Mouse (Mus musculus) gastrocnemius, postnatal 4 days (tissue): ENCODE results near the gene Wdr18. TPM values are rescaled to one million over a fixed set of nuclear protein-coding genes. Genes with fewer than 3 reads are reported as not detected.

ENCODE experiments used
- total RNA-seq, 2 experiments: library from RNA; stranded (reverse); gene quantifications; 2 replicates each; pipeline ENCODE4 v1.2.3; 2021

Gene Wdr18
- total RNA-seq, 2 experiments from 2014 or later: 27.7 to 28.3 TPM

Other genes starting within 250 kb of the Wdr18 start
- under 1 TPM; 0.96 TPM for gene Hcn2, start 243.5 kb upstream of the Wdr18 start, total RNA-seq
- 10 to 100 TPM; 25.5 to 27.8 TPM for gene Polrmt, start 213.6 kb upstream of the Wdr18 start, total RNA-seq
- gene Fgf22, start 205.1 kb upstream of the Wdr18 start, total RNA-seq: not detected
- gene Rnf126, start 193.2 kb upstream of the Wdr18 start, total RNA-seq: 10 to 100 TPM; 45.0 to 52.5 TPM
- gene Fstl3, start 182.9 kb upstream of the Wdr18 start, total RNA-seq: 1 to 10 TPM; 1.1 to 2.1 TPM
- gene Prss57, start 169.2 kb upstream of the Wdr18 start, total RNA-seq: not detected
- gene Palm, start 166.6 kb upstream of the Wdr18 start, total RNA-seq: 10 to 100 TPM; 42.1 to 50.8 TPM
- gene Misp, start 139.2 kb upstream of the Wdr18 start, total RNA-seq: under 1 TPM in 1 of 2 experiments, not detected in 1; 0.42 TPM
- gene Ptbp1, start 105.7 kb upstream of the Wdr18 start, total RNA-seq: 100 to 1,000 TPM; 167 to 170 TPM
- gene Prtn3, start 85.7 kb upstream of the Wdr18 start, total RNA-seq: under 1 TPM in 1 of 2 experiments, not detected in 1; 0.47 TPM
- gene Plppr3, start 85.5 kb upstream of the Wdr18 start, total RNA-seq: 1 to 10 TPM; 1.2 to 1.3 TPM
- under 1 TPM in 1 of 2 experiments, not detected in 1; 0.29 TPM for gene Elane, start 73.9 kb upstream of the Wdr18 start, total RNA-seq
- gene Cfd, start 69.3 kb upstream of the Wdr18 start, total RNA-seq: 100 to 1,000 TPM in 1 of 2 experiments, 10 to 100 TPM in 1; 85.8 to 154 TPM
- 10 to 100 TPM; 39.4 to 41.1 TPM for gene Med16, start 51.2 kb upstream of the Wdr18 start, total RNA-seq
- gene Gm26602, start 49.3 kb upstream of the Wdr18 start, total RNA-seq: not detected
- gene Kiss1r, start 43.2 kb upstream of the Wdr18 start, total RNA-seq: under 1 TPM; 0.41 to 0.56 TPM
- 100 to 1,000 TPM in 1 of 2 experiments, 10 to 100 TPM in 1; 97.9 to 102 TPM for gene R3hdm4, start 38.9 kb upstream of the Wdr18 start, total RNA-seq
- gene Arid3a, start 33.1 kb upstream of the Wdr18 start, total RNA-seq: 1 to 10 TPM; 4.5 to 4.9 TPM
- gene Grin3b, start 10.6 kb downstream of the Wdr18 start, total RNA-seq: under 1 TPM; 0.10 to 0.27 TPM
- gene Tmem259, start 24.2 kb downstream of the Wdr18 start, total RNA-seq: 100 to 1,000 TPM; 109 to 119 TPM
- gene Cnn2, start 28.4 kb downstream of the Wdr18 start, total RNA-seq: 10 to 100 TPM; 51.0 to 55.0 TPM
- gene Abca7, start 36.3 kb downstream of the Wdr18 start, total RNA-seq: 1 to 10 TPM; 4.8 to 4.9 TPM
- gene Arhgap45, start 56.5 kb downstream of the Wdr18 start, total RNA-seq: 1 to 10 TPM; 4.0 to 4.7 TPM
- gene Polr2e, start 79.6 kb downstream of the Wdr18 start, total RNA-seq: 10 to 100 TPM; 77.3 to 77.7 TPM
- gene Gpx4, start 87.0 kb downstream of the Wdr18 start, total RNA-seq: 100 to 1,000 TPM; 339 to 434 TPM
- gene Sbno2, start 145.4 kb downstream of the Wdr18 start, total RNA-seq: 10 to 100 TPM; 13.0 to 13.6 TPM
- gene Stk11, start 155.7 kb downstream of the Wdr18 start, total RNA-seq: 100 to 1,000 TPM; 116 to 125 TPM
- gene Atp5d, start 178.5 kb downstream of the Wdr18 start, total RNA-seq: 100 to 1,000 TPM; 522 to 564 TPM
- 1 to 10 TPM; 2.2 to 2.7 TPM for gene Cbarp, start 180.7 kb downstream of the Wdr18 start, total RNA-seq
- gene Midn, start 188.1 kb downstream of the Wdr18 start, total RNA-seq: 10 to 100 TPM; 67.7 to 74.0 TPM
- 100 to 1,000 TPM; 107 to 153 TPM for gene Cirbp, start 205.8 kb downstream of the Wdr18 start, total RNA-seq
- 1 to 10 TPM; 3.4 to 3.8 TPM for gene 1600002K03Rik, start 212.8 kb downstream of the Wdr18 start, total RNA-seq
- gene Efna2, start 219.3 kb downstream of the Wdr18 start, total RNA-seq: 1 to 10 TPM; 3.5 to 3.7 TPM